Mouse (Mus musculus) stomach, postnatal 0 days (tissue): ENCODE results near the gene Retreg1.

Experiments used
- CTCF ChIP-seq: IDR thresholded peaks from 2 replicates; pipeline ENCODE4 v1.5.1; 2016; ENCODE audit warnings: antibody characterized with exemption, low read depth, mild to moderate bottlenecking, moderate library complexity
- EP300 ChIP-seq: optimal IDR thresholded peaks from 2 replicates; pipeline ENCODE3; 2016; ENCODE audit warnings: antibody characterized with exemption

DNA sequence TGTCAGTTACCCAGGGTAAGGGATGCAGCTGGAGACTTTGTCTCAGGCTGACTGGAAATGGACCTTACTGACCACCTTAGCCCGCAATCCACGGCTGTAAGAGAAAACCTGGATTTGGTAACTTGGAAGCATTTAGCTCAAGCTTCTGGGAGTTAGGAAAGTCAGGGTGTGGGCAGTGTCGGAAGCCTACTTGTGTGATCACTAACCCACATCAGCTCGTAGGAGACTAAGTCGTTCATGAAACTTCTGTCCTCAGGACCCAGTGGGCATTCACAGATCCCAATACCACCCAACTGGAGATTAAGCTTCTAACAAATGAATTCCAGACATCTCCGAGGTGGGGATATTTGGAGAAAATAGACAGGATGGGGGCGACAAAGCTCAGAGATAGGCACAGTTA lies 91.4 kb downstream of the Retreg1 start:
- no peak for TF ChIP-seq CTCF
- no peak for TF ChIP-seq EP300
